Mouse (Mus musculus): ENCODE data around the gene Cilp2. TPM values are rescaled to one million over a fixed set of nuclear protein-coding genes. Genes with fewer than 3 reads are reported as not detected.

The Cilp2 gene
- total RNA-seq, 2 experiments from 2014 or later, result 0.89 to 1.3 TPM

Other genes with a start within 250 kb of the Cilp2 start
- gene Zfp964, start 233.2 kb downstream of the Cilp2 start, total RNA-seq (2021), result 1 to 10 TPM; 4.3 to 5.5 TPM
- gene Zfp869, start 177.0 kb downstream of the Cilp2 start, total RNA-seq (2021), result 10 to 100 TPM; 19.1 to 19.7 TPM
- gene Zfp963, start 137.7 kb downstream of the Cilp2 start, total RNA-seq (2021), result 1 to 10 TPM; 4.2 to 4.5 TPM
- 1 to 10 TPM; 1.8 to 2.6 TPM for gene Gm20422, start 112.8 kb downstream of the Cilp2 start, total RNA-seq (2021)
- gene Atp13a1, start 96.5 kb downstream of the Cilp2 start, total RNA-seq (2021), result 10 to 100 TPM; 39.9 to 44.5 TPM
- 10 to 100 TPM; 26.1 to 28.8 TPM for gene Zfp866, start 96.5 kb downstream of the Cilp2 start, total RNA-seq (2021)
- 10 to 100 TPM; 10.9 to 15.2 TPM for gene Gmip, start 79.0 kb downstream of the Cilp2 start, total RNA-seq (2021)
- gene Lpar2, start 65.3 kb downstream of the Cilp2 start, total RNA-seq (2021), result under 1 TPM; 0.35 to 0.37 TPM
- gene Pbx4, start 55.2 kb downstream of the Cilp2 start, total RNA-seq (2021), result 10 to 100 TPM; 13.3 to 13.6 TPM
- under 1 TPM; 0.27 to 0.28 TPM for gene Tssk6, start 14.5 kb upstream of the Cilp2 start, total RNA-seq (2021)
- gene Ndufa13, start 14.9 kb upstream of the Cilp2 start, total RNA-seq (2021), result 100 to 1,000 TPM; 159 to 174 TPM
- gene Yjefn3, start 15.0 kb upstream of the Cilp2 start, total RNA-seq (2021), result 10 to 100 TPM; 29.0 to 37.5 TPM
- gene Gatad2a, start 108.7 kb upstream of the Cilp2 start, total RNA-seq (2021), result 10 to 100 TPM; 30.7 TPM
- gene Mau2, start 155.0 kb upstream of the Cilp2 start, total RNA-seq (2021), result 10 to 100 TPM; 77.2 to 83.9 TPM
- gene Sugp1, start 155.1 kb upstream of the Cilp2 start, total RNA-seq (2021), result 10 to 100 TPM; 48.7 to 58.3 TPM
- 1 to 10 TPM; 2.9 to 4.9 TPM for gene Tm6sf2, start 185.2 kb upstream of the Cilp2 start, total RNA-seq (2021)
- gene Hapln4, start 195.8 kb upstream of the Cilp2 start, total RNA-seq (2021), result 10 to 100 TPM; 68.2 to 77.5 TPM
- 100 to 1,000 TPM; 188 to 207 TPM for gene Ncan, start 233.2 kb upstream of the Cilp2 start, total RNA-seq (2021)
- 10 to 100 TPM; 25.5 to 29.8 TPM for gene Nr2c2ap, start 243.6 kb upstream of the Cilp2 start, total RNA-seq (2021)